Mouse (Mus musculus): ENCODE measurements around the gene B230217C12Rik.
"Not testable (repeated sequence)": the region's sequence is repeated elsewhere in the genome, so short reads cannot be mapped to it uniquely, and the experiment has no call there.

Gene B230217C12Rik

GRCm38 (mm10) chr11:97872378-97872777 is 31.8 kb downstream of the B230217C12Rik start:
- DNase-seq = not testable (repeated sequence)

- DNase-seq = no peak
Measured at GRCm38 (mm10) chr11:97874396-97874795, 33.8 kb downstream of the B230217C12Rik start.

GRCm38 (mm10) chr11:97877341-97877740 is 36.8 kb downstream of the B230217C12Rik start:
- DNase-seq = no peak

- DNase-seq = no peak
Measured at GRCm38 (mm10) chr11:97880362-97880761, 39.8 kb downstream of the B230217C12Rik start.

GRCm38 (mm10) chr11:97883542-97883917 is 43.0 kb downstream of the B230217C12Rik start:
- peak; percentile 74 to 82 for DNase-seq

- peak; percentile 97 to 98 for DNase-seq
Measured at GRCm38 (mm10) chr11:97883918-97884600, 43.5 kb downstream of the B230217C12Rik start, which contains the start of gene Fbxo47. TSS of gene Fbxo47 (minus strand) at chr11:97884154.

- peak in 1 of 2 experiments; percentile 13 for DNase-seq
Measured at GRCm38 (mm10) chr11:97884601-97885185, 44.1 kb downstream of the B230217C12Rik start.

GRCm38 (mm10) chr11:97885296-97885915 is 44.8 kb downstream of the B230217C12Rik start:
- DNase-seq = no peak

GRCm38 (mm10) chr11:97891821-97892220 is 51.2 kb downstream of the B230217C12Rik start:
- DNase-seq = no peak
